Mouse (Mus musculus): ENCODE measurements at regions not wholly inside any gene's neighbourhood (a gene's known extent, or its start where the extent isn't known, plus 50 kb on each side); places are given as distances from the start of the nearest gene placed in this dataset.

DNA sequence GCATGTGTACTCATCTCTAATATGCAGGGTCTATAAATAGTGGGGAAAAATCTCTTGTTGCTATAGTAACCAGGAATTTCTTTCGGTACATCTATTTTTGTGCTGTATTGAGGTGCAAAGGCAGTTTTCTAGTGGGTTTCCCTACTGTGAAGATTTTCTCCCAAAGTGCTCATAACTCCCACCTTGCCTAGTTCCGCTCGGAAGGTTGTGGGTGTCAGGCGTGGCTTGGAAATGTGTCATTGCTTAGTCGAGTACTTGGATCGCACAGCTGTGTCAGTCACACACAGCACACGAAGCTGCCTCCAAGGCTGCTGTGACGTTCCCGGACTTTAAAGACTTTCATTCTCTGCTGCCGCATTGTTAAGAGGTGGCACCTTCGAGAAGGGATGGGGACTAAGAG is 450.4 kb upstream of the BB014433 start:
- 79% methylated on average over 11 of the region's 11 CpGs for WGBS
- no peak for DNase-seq (ENCODE audit: low read depth, low spot score)

DNA sequence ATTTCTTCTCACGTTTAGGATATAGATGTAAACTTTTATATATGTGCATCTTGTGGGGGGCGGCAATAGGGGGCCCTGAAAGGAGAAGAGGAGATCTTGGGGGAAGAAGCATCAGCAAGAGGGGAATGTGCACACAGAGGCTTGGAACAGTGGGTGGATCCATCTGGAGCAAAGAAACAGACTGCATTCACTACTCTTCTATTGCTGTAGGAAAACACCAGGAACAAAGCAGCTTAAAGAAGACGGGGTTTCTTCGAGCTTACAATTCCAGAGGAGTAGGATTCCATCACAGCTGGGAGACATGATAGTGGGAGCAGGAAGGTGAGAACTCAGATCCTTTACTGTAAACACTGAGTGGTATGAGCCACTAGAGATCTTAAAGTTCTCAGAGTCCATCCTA is 444.9 kb upstream of the BB014433 start:
- no peak for DNase-seq (ENCODE audit: low read depth, low spot score)
- 67% methylated on average over 4 of the region's 4 CpGs for WGBS

DNA sequence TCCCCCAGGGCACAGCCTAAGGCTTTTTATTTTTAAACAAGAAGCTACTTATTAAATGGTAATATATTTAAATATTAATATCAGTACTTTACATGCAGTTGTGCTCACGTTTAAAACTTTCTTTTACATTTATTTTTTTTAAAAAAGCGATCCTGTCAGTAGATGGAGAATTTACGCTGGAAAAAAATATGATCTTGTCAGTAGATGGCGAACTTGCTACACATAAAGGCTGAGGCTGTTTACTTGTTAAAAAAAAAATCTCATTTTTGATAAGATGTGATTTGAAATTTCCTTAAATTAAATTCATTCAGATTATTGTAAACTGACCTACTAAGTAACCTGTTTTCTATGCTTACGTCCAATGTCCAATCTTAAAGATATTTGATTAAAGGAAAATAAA is 441.7 kb upstream of the BB014433 start:
- WGBS, result 59% methylated on average over 5 of the region's 5 CpGs
- no peak for DNase-seq (ENCODE audit: low read depth, low spot score)

DNA sequence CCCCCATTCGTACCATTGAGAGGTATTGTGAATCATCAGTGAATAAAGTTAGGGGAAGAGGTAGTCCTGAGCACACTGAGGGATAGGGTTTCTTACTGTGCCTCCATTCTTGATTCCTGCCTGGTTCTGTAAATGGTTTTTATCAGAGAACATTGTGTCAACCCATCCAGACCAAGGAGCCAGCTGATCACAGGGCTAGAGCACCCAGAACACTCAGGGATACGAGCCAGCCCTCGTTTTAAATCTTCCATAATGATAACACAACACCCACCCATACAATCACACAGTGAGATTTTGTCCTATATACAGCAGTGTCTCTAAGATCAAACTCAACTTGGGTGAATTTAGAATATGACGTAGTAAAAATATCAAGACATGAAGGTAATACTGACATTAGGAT is 424.7 kb upstream of the BB014433 start:
- DNase-seq (ENCODE audit: low read depth, low spot score), result no peak
- WGBS, result 73% methylated on average over 4 of the region's 4 CpGs

DNA sequence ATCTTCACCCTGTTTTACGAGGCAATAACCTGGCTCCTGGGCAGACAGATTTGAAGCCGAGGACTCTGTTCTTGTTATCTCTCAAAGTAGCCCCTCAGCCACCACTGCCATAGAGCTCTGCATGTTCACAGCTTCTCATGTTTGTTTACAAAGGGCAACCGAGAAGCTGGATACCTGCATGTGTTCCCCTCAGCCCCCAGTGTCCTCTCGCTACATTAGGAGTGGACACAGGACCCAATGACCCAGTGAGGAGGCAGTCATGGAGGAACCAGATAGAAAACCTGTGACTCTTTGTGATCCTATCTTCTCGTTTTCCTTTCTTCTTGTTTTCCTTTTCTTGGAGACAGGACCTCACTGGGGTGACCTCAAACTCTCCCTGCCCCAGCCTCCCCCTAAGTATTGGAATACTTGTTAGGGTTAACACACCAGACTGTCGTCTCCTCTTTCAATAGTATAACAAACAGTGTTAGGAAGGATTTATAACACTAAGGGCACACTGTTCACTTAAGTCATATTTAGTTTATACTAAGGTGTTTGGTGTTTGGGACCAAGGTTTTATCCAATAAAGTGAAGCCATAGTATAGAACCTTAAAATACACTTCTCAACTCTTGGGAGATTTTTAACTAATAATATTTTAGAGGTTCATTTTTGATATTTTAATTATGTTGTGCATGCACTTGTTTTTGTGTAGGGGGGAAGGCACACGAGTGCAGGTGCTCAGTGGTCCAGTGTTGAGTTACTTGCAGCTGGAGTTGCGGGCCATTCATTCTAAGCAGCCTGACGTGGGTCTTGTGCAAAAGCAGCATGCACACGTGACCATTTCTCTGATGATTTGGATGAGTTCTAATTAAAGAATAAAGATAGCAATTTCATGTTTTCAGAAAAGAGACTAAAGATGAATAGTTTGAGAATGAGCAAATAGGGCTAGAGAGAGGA is 422.9 kb upstream of the BB014433 start:
- 39% methylated on average over 10 of the region's 10 CpGs for WGBS
- DNase-seq (ENCODE audit: low read depth, low spot score), result no peak

DNA sequence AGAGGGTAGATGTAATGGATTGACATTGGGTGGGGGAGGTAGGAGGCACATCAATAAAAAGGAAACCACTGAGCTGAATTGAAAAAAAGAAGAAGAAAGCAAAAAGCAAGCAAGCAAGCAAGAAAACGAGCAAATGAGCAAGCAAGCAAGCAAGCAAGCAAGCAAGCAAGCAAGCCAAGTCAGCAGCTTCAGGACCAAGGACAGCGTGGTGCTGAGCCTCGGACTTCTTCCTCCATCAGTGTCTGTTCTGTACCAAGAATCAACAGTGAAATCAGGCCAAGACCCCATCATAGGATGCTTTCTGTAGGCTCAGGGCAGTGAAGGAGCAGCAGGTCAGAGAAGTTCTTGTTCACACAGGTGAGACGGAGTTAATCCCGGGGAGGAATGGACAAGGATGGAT is 392.7 kb upstream of the BB014433 start:
- 44% methylated on average over 5 of the region's 5 CpGs for WGBS
- no peak for DNase-seq (ENCODE audit: low read depth, low spot score)

DNA sequence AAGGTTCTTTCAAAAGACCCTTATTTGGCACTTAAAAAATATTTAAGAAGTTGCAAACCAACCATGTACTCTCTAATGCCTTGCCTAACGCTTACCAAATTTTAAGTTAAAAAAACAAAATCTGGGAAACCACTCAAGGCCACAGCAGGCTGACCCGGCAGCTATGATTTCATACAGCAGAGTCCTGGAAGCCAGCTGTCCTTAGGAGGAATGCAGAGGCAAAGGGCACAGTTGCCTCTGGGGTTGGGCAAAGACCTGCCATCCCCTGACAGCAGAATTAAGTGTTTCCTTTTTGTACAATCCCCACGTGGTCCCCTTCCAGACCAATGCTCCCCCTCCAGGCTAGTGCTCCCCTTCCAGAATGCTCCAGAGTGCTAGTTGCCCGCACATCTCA is 348.8 kb upstream of the BB014433 start:
- 66% methylated on average over 4 of the region's 4 CpGs for WGBS
- DNase-seq (ENCODE audit: low read depth, low spot score), result no peak

DNA sequence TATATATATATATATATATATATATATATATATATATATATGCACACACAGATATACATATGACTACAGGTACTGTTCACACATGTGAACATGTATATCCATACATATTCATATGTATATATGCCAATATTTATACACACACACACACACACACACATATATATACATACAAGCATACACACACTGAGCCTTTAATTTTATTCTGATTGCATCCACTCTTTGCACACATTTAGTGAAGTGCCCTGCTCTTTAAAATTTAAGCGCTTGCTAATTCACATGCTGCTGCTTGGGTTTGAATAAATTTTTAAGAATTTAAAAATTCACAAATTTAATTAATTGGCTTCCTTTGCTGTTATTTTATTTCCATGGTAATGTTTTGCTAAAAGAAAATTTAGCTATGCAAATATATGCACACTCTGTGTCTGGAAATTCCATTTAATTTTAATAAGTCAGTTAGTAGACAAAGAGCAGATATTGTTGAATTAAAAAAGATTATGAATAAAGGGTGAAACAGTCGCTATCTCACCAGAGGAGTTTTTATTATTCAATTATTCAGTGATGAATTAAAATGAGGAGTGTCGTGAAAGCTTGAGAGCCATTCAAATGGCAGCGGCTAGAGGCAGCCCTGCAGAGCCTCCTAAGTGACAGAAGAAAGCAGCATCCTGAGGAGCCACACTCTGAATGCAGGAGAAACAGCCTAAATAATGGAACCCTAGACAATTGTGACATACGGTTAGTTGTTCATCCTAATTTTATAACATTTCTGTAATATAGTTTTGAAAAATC is 348.3 kb upstream of the BB014433 start:
- DNase-seq (ENCODE audit: low read depth, low spot score), result no peak
- 80% methylated on average over 5 of the region's 5 CpGs for WGBS

DNA sequence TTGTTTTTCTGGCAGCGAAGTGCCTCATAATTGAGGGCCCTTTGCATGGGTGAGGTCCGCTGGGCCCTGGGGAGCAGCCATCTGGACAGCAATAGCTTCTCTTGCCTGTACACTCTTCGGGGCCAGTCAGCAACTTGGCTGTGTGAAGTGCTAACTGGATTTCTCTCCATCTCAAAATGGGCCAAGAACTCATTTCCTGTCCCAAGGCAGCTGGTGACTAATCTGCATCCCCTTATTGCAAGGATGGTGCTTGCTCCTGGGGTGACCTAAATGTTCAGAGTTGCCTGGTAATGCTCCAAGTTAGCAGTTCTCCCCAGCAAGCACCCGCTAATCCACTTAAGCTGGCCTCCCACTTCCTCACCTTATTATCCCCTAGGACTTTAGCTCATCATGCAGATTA is 346.2 kb upstream of the BB014433 start:
- DNase-seq (ENCODE audit: low read depth, low spot score), result no peak
- WGBS, result 58% methylated on average over 4 of the region's 4 CpGs

DNA sequence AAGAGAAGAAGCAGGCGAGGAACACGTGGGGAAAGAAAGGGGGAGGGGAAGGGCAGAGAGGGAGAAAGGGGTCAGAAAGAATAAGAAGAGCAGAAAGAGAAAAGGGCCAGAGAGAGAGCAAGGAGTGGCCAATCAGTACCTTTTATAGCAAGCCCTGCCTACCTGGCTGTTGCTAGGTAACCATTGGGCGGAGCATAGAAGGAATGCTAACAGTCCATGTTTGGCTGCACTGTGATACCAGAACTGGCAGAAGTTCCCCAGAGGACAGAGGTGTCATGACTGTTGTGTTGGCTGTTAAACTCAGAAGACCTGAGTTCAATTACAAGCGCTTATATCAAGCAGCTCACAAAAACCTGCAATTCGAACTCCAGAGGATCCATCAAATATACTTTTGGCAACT is 342.9 kb upstream of the BB014433 start:
- no peak for DNase-seq (ENCODE audit: low read depth, low spot score)
- 85% methylated on average over 5 of the region's 5 CpGs for WGBS

DNA sequence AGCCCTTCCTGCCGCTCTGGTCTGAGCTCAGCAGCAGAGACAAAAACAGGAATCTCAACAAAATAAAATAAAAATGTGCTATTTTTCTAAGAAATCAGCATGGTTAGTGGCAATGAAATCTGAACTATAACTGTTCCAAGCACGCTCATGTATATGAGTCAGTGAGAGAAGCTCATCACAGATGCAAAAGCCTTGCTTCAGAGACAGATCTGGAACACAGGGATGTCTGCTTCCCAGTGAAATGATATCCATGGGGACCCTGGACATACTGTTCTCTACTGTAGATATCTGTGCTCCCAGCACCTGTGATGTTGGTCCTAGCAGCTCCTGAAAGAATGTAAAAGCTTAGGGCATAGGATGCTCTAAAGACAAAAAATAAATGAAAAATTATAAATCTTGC is 321.2 kb upstream of the BB014433 start:
- WGBS, result 75% methylated on average over 2 of the region's 2 CpGs
- no peak for DNase-seq (ENCODE audit: low read depth, low spot score)

DNA sequence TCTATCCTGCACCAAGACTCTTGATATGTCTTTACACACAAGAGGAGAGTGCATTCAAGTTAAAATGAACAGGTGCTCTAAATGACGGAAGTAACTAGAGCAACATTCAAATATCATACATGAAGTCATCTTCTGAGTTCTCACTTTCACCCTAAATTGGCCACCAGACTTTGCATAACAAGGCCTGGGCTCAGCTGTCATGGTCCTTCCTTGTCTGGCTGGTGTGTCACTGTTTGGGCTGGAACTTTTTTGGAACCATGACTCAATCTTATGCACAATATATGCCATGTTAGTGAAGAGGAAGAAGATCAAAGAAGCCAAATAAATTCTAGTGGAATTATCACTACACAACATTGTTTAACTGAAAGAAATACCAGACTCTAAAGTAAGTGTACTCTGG is 318.7 kb upstream of the BB014433 start:
- DNase-seq (ENCODE audit: low read depth, low spot score), result no peak
- WGBS, result 88% methylated on average over 1 of the region's 1 CpGs

DNA sequence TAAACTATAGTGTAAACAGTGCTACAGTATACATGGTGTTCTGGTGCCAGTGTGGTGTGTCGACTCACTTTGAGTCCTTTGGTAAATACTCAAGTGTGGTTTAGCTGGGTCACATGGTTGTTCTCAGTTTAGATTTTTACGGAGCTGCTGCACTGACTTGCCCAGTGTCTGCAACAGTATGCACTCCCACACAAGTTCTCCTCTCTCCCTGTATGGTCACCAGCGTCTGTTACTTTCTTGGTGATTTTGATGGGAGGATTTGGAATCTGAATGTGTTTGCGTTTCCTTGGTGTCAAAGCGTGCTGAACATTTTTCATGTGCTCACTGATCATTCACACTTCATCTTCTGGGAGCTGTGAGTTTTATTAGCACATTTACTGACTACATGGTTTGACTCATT is 298.3 kb upstream of the BB014433 start:
- no peak for DNase-seq (ENCODE audit: low read depth, low spot score)
- 76% methylated on average over 5 of the region's 5 CpGs for WGBS

DNA sequence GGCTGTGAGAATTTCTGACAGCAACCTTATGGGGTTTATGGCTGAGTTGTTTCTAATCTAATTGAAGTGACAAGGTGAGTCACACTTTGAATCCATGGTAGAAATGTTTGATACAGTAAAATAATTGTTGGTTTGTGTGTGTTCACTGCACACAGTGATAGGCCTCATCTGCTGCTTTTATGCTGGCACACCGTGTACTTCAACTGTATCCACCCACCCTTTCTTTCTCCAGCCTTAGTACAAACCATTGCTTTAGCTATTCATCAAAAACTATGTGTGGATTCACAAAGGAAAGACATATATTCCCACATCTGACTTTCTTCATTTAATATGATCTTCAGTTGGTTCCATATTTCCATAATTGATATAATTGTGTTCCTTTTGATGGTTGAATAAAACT is 297.7 kb upstream of the BB014433 start:
- DNase-seq (ENCODE audit: low read depth, low spot score), result no peak
- WGBS, result 66% methylated on average over 1 of the region's 1 CpGs

DNA sequence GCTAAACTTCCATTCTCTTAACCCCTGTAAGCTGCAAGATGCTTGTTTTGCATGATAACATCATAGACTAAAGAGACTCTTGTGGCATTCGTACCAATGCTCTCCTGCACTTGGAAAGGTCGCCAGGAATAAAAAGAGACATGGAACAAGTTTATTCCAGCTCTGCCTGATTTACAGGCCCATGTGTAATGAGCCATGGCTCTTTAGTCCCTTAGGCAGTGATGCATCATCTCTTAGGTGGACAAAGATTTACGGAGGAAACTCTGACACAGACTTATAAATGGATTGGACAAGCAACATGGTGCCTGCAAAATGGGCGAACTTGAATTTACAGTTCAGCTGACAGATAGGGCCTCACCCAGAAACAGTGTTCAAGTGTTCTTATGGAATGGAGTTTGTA is 288.7 kb upstream of the BB014433 start:
- DNase-seq (ENCODE audit: low read depth, low spot score), result no peak
- WGBS, result 71% methylated on average over 4 of the region's 4 CpGs

DNA sequence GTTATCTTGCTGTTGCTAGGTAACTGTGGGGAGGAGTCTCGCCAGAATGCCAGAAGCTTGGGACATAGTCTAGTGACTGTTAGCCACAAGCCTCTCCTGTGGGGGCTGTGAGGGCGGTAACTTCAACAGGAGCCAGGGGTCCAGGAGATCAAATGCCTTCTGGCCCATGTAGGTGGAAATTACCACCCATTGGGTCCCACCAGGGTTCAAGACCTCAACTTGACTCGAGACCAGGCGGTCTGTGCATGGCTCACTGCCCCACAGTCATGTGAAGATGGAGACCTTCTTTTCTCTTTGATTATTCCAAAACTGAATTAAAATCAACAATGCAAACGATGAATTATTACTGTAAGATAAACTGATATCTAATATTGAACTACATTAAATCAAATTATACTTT is 281.4 kb upstream of the BB014433 start:
- WGBS, result 40% methylated on average over 5 of the region's 5 CpGs
- DNase-seq (ENCODE audit: low read depth, low spot score), result no peak

DNA sequence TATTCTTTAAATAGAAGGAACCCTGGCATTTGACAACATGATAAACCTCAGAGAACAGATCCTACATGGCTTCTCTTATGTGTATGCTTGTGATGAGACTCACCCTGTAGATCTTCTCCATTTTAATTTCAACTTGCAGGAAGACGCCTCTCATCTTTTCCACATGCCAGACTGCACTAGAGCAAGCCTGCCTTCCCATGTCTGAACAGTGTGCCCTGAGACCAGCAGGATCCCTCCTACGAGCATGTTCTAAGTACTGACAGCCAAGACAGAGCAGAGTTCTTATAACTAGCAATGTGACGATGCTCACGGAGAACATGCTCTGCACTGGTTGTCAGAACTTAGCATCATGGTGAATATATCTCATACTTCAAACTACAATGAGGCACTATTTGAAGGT is 277.5 kb upstream of the BB014433 start:
- DNase-seq (ENCODE audit: low read depth, low spot score), result no peak
- 82% methylated on average over 4 of the region's 4 CpGs for WGBS

DNA sequence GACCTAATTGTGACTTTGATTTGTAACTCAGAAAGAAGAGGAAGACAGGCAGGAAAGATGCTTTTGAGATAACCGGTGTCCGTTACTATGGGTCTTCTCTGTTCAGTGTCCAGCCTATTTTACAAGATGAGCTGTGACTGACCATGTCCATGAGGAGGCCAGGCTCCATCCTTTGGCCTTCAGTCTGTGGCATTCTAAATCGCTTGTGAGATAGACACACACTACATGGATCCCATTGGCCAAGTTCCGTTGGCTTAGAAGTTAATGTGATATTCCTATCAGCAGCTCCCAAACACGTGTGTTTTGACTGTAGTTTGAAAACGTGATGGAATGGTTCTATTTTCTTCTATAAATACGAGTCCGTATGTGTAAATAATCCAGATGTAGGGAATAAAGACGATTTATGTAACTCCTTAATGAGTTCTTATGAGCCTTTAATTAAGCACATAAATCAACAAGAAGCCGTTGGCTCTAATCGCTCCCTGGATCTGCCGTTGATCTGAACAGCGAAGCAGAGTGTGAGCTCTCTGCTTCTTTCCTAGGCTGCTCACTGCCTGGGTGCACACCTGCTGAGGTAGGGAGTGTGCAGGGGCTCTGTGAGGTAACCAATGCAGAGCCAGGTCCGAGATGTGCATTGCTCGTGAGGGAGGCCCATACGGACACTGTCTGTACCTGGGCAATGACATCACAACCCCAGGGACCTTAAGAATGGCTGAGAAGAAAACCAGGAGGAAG is 272.4 kb upstream of the BB014433 start:
- DNase-seq (ENCODE audit: low read depth, low spot score), result no peak
- 73% methylated on average over 16 of the region's 16 CpGs for WGBS

DNA sequence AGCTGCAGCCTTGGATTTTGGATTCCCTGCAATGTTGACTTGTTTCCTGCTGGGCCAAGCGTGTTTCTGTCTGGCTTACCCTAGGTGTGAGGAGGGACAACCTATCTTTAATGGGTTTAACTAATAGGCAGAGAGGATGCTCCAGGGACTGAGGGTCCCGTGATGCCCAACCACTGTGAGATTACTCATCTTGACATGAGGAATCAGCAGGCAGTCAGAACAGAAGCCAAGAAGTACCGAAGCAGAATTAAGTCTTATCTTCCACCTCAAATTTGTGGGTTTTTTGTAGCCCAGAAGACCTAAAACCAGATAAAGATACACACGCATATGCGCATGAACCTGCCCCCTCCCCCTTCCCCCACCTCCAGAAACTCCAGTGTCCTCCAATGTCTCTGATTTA is 267.6 kb upstream of the BB014433 start:
- DNase-seq (ENCODE audit: low read depth, low spot score), result no peak
- 78% methylated on average over 5 of the region's 5 CpGs for WGBS

DNA sequence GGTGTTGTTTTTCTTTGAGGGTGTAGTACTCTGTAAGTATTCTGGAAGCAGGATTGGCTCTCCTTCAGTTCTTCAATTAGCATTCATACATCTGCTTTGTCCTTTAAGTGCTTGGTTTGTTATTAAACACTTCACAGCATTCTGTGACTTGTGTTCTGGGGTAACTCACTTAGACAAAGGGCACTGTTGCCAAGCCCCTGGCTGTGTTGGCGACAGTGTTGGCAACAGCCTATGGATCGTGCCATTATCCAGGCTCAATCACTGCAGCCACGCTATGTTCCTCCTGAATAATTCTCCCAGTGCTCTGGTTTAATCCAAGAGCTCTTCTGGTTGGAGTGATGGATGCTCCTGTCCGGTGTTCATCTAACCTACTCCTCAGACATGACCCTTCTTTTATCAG is 265.6 kb upstream of the BB014433 start:
- DNase-seq (ENCODE audit: low read depth, low spot score), result no peak
- WGBS, result 79% methylated on average over 4 of the region's 4 CpGs
